Mouse (Mus musculus): ENCODE results near the gene Acot7.

DNA sequence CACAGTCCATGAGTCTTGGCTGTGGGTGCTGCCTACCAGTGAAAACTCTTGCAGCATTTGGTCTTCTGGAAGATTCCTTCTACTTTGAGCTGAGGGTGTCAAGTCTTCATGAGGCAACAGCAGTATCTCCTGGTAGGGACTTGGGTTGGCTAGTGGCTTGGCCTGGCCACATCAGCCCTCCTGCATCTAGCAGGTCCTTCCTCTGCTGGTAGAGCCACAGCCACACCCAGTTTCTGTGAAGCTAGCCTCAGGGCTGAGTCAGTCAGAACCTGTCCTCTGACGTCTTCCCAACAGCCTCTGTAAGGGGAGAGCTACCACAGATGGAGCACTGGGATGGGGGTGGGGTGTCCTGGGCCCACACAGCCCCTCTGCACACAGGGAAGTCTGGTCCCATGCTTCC, 44.6 kb downstream of the Acot7 start:
- TF ChIP-seq CTCF (IDR thresholded peaks at IDR 0.05), result no peak
- TF ChIP-seq EP300 (IDR thresholded peaks at IDR 0.05), result no peak
